Mouse (Mus musculus) MEL (cell line): ENCODE results near the gene Nfia. TPM values are rescaled to one million over a fixed set of nuclear protein-coding genes. Genes with fewer than 3 reads are reported as not detected.

Experiments
- DNase-seq: peaks from one replicate; pipeline ENCODE4 v3.0.0; 2011; ENCODE audit warnings: low read depth, low spot score
- H3K27ac ChIP-seq: 2 replicates; pipeline ENCODE4 v1.5.1; 2012; ENCODE audit warnings: low read depth, mild to moderate bottlenecking, control low read depth, low read length, moderate library complexity; ENCODE audit not compliant: control insufficient read depth
- H3K27me3 ChIP-seq, 2 experiments: fragments of 150-350 bp in 1 of 2; sonication (generic) in 1 of 2; 2 replicates each; pipeline ENCODE4 v1.6.1; 2012; ENCODE audit warnings: low read length in 2 of 2, mild to moderate bottlenecking in 2 of 2, improper control_type of control experiment in 1 of 2, moderate library complexity in 1 of 2; ENCODE audit not compliant: insufficient read depth in 2 of 2, control insufficient read depth in 1 of 2
- H3K36me3 ChIP-seq, 2 experiments: 2 replicates each; pipeline ENCODE4 v1.6.1; 2012 to 2014; ENCODE audit warnings: low read length in 2 of 2, improper control_type of control experiment in 1 of 2, inconsistent platforms in 1 of 2, mild to moderate bottlenecking in 1 of 2; ENCODE audit not compliant: insufficient read depth in 2 of 2, control insufficient read depth in 1 of 2
- H3K4me1 ChIP-seq, 2 experiments: fragments of 150-350 bp in 1 of 2; sonication (generic) in 1 of 2; 2 replicates each; pipeline ENCODE4 v1.6.1; 2012; ENCODE audit warnings: low read length in 2 of 2, improper control_type of control experiment in 1 of 2, mild to moderate bottlenecking in 1 of 2; ENCODE audit not compliant: insufficient read depth in 2 of 2, control insufficient read depth in 1 of 2
- H3K4me3 ChIP-seq, 2 experiments: fragments of 150-350 bp in 1 of 2; sonication (generic) in 1 of 2; 2 replicates each; pipeline ENCODE4 v1.5.1; 2012; ENCODE audit warnings: low read depth in 2 of 2, low read length in 2 of 2, mild to moderate bottlenecking in 2 of 2, moderate library complexity in 2 of 2, control low read depth in 1 of 2, improper control_type of control experiment in 1 of 2; ENCODE audit not compliant: control insufficient read depth in 1 of 2, insufficient read depth in 1 of 2
- H3K79me2 ChIP-seq: 2 replicates; pipeline ENCODE4 v1.6.1; 2012; ENCODE audit warnings: mild to moderate bottlenecking, low read length, moderate library complexity; ENCODE audit not compliant: control insufficient read depth, poor library complexity, insufficient read depth
- H3K9ac ChIP-seq: 2 replicates; pipeline ENCODE4 v1.6.1; 2012; ENCODE audit warnings: low read depth, mild to moderate bottlenecking, control low read depth, low read length, moderate library complexity; ENCODE audit not compliant: control insufficient read depth, poor library complexity, severe bottlenecking
- H3K9me3 ChIP-seq: fragments of 150-350 bp; sonication (generic); replicated peaks from 2 replicates; pipeline ENCODE4 v1.6.1; 2012; ENCODE audit warnings: mild to moderate bottlenecking, low read length, improper control_type of control experiment, moderate library complexity; ENCODE audit not compliant: insufficient read depth
- BHLHE40 ChIP-seq: IDR thresholded peaks from 2 replicates; pipeline ENCODE4 v1.6.1; 2012; ENCODE audit warnings: low read depth, mild to moderate bottlenecking, inconsistent platforms, low read length, improper control_type of control experiment, borderline replicate concordance
- CTCF ChIP-seq, 3 experiments: IDR thresholded peaks in 2 of 3; conservative IDR thresholded peaks in 1 of 3; 2 replicates each; pipeline ENCODE4 v1.5.1; 2011 to 2012; ENCODE audit warnings: low read length in 3 of 3, low read depth in 2 of 3, mild to moderate bottlenecking in 2 of 3, improper control_type of control experiment in 1 of 3, inconsistent platforms in 1 of 3, mixed read lengths in 1 of 3, moderate library complexity in 1 of 3; ENCODE audit not compliant: control insufficient read depth in 1 of 3, insufficient read depth in 1 of 3, poor library complexity in 1 of 3, severe bottlenecking in 1 of 3
- E2F4 ChIP-seq: IDR thresholded peaks from 2 replicates; pipeline ENCODE4 v1.6.1; 2011; ENCODE audit warnings: low read depth, low read length, improper control_type of control experiment, borderline replicate concordance
- ELF1 ChIP-seq: IDR thresholded peaks from 2 replicates; pipeline ENCODE4 v1.6.1; 2014; ENCODE audit warnings: low read depth, mild to moderate bottlenecking, inconsistent platforms, low read length, improper control_type of control experiment, moderate library complexity
- ETS1 ChIP-seq: IDR thresholded peaks from 2 replicates; pipeline ENCODE4 v1.6.1; 2012; ENCODE audit warnings: low read depth, mild to moderate bottlenecking, inconsistent platforms, low read length, improper control_type of control experiment, moderate library complexity
- GABPA ChIP-seq: IDR thresholded peaks from 2 replicates; pipeline ENCODE4 v1.6.1; 2012; ENCODE audit warnings: low read depth, mild to moderate bottlenecking, inconsistent platforms, low read length, improper control_type of control experiment, moderate library complexity
- MAZ ChIP-seq: IDR thresholded peaks from 2 replicates; pipeline ENCODE4 v1.6.1; 2012; ENCODE audit warnings: low read depth, mild to moderate bottlenecking, inconsistent platforms, low read length, improper control_type of control experiment
- MEF2A ChIP-seq: IDR thresholded peaks from 2 replicates; pipeline ENCODE4 v1.6.1; 2014; ENCODE audit warnings: low read depth, mild to moderate bottlenecking, inconsistent platforms, low read length, improper control_type of control experiment; ENCODE audit not compliant: poor library complexity, insufficient replicate concordance, severe bottlenecking; ENCODE audit errors: extremely low read depth
- NELFE ChIP-seq: IDR thresholded peaks from 2 replicates; pipeline ENCODE4 v1.6.1; 2011; ENCODE audit warnings: low read depth, low read length, improper control_type of control experiment
- POLR2AphosphoS2 ChIP-seq: IDR thresholded peaks from 2 replicates; pipeline ENCODE4 v1.6.1; 2011; ENCODE audit warnings: low read length, improper control_type of control experiment
- POLR2AphosphoS5 ChIP-seq: IDR thresholded peaks from 2 replicates; pipeline ENCODE4 v1.6.1; 2012; ENCODE audit warnings: low read depth, borderline replicate concordance, mild to moderate bottlenecking, inconsistent platforms, low read length, moderate library complexity, mixed read lengths
- RAD21 ChIP-seq: IDR thresholded peaks from 2 replicates; pipeline ENCODE4 v1.6.1; 2011; ENCODE audit warnings: mild to moderate bottlenecking, low read depth, low read length, improper control_type of control experiment
- SIN3A ChIP-seq: IDR thresholded peaks from 2 replicates; pipeline ENCODE4 v1.6.1; 2012; ENCODE audit warnings: low read length, improper control_type of control experiment, inconsistent platforms
- SMC3 ChIP-seq: IDR thresholded peaks from 2 replicates; pipeline ENCODE4 v1.6.1; 2011; ENCODE audit warnings: low read depth, low read length, improper control_type of control experiment
- TAL1 ChIP-seq: IDR thresholded peaks from 2 replicates; pipeline ENCODE4 v1.6.1; 2012; ENCODE audit warnings: mild to moderate bottlenecking, inconsistent platforms, low read length, moderate library complexity, mixed read lengths
- TCF12 ChIP-seq: IDR thresholded peaks from 2 replicates; pipeline ENCODE4 v1.6.1; 2014; ENCODE audit warnings: low read depth, mild to moderate bottlenecking, inconsistent platforms, low read length, improper control_type of control experiment, moderate library complexity
- USF2 ChIP-seq, 2 experiments: IDR thresholded peaks; 2 replicates each; pipeline ENCODE4 v1.6.1; 2011 to 2012; ENCODE audit warnings: improper control_type of control experiment in 2 of 2, low read length in 2 of 2, borderline replicate concordance in 1 of 2, inconsistent platforms in 1 of 2, low read depth in 1 of 2, mild to moderate bottlenecking in 1 of 2; ENCODE audit not compliant: insufficient read depth in 1 of 2
- ZMIZ1 ChIP-seq: IDR thresholded peaks from 2 replicates; pipeline ENCODE4 v1.6.1; 2012; ENCODE audit warnings: low read depth, mild to moderate bottlenecking, inconsistent platforms, low read length, improper control_type of control experiment, moderate library complexity
- ZNF384 ChIP-seq: IDR thresholded peaks from 2 replicates; pipeline ENCODE4 v1.6.1; 2012; ENCODE audit warnings: low read depth, mild to moderate bottlenecking, inconsistent platforms, low read length, improper control_type of control experiment
- polyA plus RNA-seq, 2 experiments: library from polyadenylated mRNA; stranded (reverse) in 1 of 2; unstranded in 1 of 2; fragments of >175 nt in 1 of 2; fragments of >200 nt in 1 of 2; gene quantifications; 2 replicates each; pipeline versions ENCODE4 v1.2.1 to v1.2.4; 2012; ENCODE audit warnings: low replicate concordance in 2 of 2, low read depth in 1 of 2; ENCODE audit not compliant: insufficient read length in 2 of 2, insufficient read depth in 1 of 2, missing spikeins in 1 of 2
- total RNA-seq: library from RNA; depleted of rRNA; stranded (reverse); fragments of 300-350 nt; gene quantifications from 2 replicates; pipeline ENCODE4 v1.2.3, GENCODE M21; 2012

Gene Nfia
- total and polyA plus RNA-seq, 3 experiments: 10.2 to 20.5 (median 13.4) TPM

- Histone ChIP-seq H3K27me3 (no peaks in the 10 kb centered on the region), H3K4me3 (no peak overlapping the region), H3K27ac (no peak overlapping the region), H3K9ac (no peak overlapping the region), H3K36me3 (peaks cover 0 to 29% of the 10 kb centered on the region in 2 experiments; a peak in 3 of 4 replicates), H3K79me2 (0 out of 2 replicates have a peak, but pooled peaks cover 2% of the 10 kb centered on the region), H3K9me3 (no peaks in the 10 kb centered on the region), H3K4me1 (peaks cover 3 to 5% of the 10 kb centered on the region in 2 experiments; a peak in 3 of 4 replicates)
- no peak for DNase-seq
- TF ChIP-seq ELF1: no peak
- no peak for TF ChIP-seq MAZ
Measured at GRCm38 (mm10) chr4:97968786-97969348, 196.3 kb downstream of the Nfia start.

- no peak for DNase-seq
- Histone ChIP-seq H3K27me3 (no peaks in the 10 kb centered on the region), H3K9me3 (no peaks in the 10 kb centered on the region), H3K79me2 (0 out of 2 replicates have a peak, but pooled peaks cover 2% of the 10 kb centered on the region), H3K36me3 (peaks cover 0 to 26% of the 10 kb centered on the region in 2 experiments; a peak in 3 of 4 replicates), H3K9ac (no peak overlapping the region), H3K27ac (no peak overlapping the region), H3K4me3 (no peak overlapping the region), H3K4me1 (no peaks in the 10 kb centered on the region; a peak in 1 of 4 replicates)
- TF ChIP-seq BHLHE40: no peak
- TF ChIP-seq ETS1: no peak
- TF ChIP-seq ZNF384: no peak
- TF ChIP-seq POLR2AphosphoS2: no peak
- no peak for TF ChIP-seq NELFE
- no peak for TF ChIP-seq GABPA
- no peak for TF ChIP-seq E2F4
- no peak for TF ChIP-seq TAL1
- TF ChIP-seq POLR2AphosphoS5: no peak
- no peak for TF ChIP-seq RAD21
- TF ChIP-seq MEF2A: no peak
- no peak for TF ChIP-seq SIN3A
- TF ChIP-seq ZMIZ1: no peak
- TF ChIP-seq SMC3: no peak
- TF ChIP-seq TCF12: no peak
- no peak for TF ChIP-seq USF2 (IDR thresholded peaks at IDR 0.05; ENCODE audit: borderline replicate concordance in 1 of 2, insufficient read depth in 1 of 2, low read depth in 1 of 2, low read length in 2 of 2)
- TF ChIP-seq CTCF (IDR thresholded peaks at IDR 0.05 in 2 of 3, conservative IDR thresholded peaks at IDR 0.05 in 1 of 3; ENCODE audit: control insufficient read depth in 1 of 3, insufficient read depth in 1 of 3, low read depth in 2 of 3, low read length in 3 of 3, poor library complexity in 1 of 3, severe bottlenecking in 1 of 3): no peak
- no peak for TF ChIP-seq ELF1
Measured at GRCm38 (mm10) chr4:97973064-97973463, 200.5 kb downstream of the Nfia start.
